Mouse (Mus musculus) fibroblast of lung, adult 2 months (primary cell): ENCODE measurements around the gene Gadl1.

ENCODE experiments used
- DNase-seq: peaks from one replicate; pipeline ENCODE4 v3.0.0-alpha.2; 2011; ENCODE audit warnings: low read depth

The Gadl1 gene

GRCm38 (mm10) chr9:115937915-115938314 is 28.7 kb downstream of the Gadl1 start:
- no peak for DNase-seq

GRCm38 (mm10) chr9:115939420-115939819 is 30.2 kb downstream of the Gadl1 start:
- no peak for DNase-seq

GRCm38 (mm10) chr9:115941171-115941570 is 31.9 kb downstream of the Gadl1 start:
- no peak for DNase-seq

- no peak for DNase-seq
These were observed 33.2 kb downstream of the Gadl1 start for GRCm38 (mm10) chr9:115942486-115942885.

- DNase-seq: no peak
These were observed 33.7 kb downstream of the Gadl1 start for GRCm38 (mm10) chr9:115942989-115943388.

GRCm38 (mm10) chr9:115943577-115944320 is 34.5 kb downstream of the Gadl1 start:
- DNase-seq: no peak

GRCm38 (mm10) chr9:115965056-115965455 is 55.8 kb downstream of the Gadl1 start:
- no peak for DNase-seq

GRCm38 (mm10) chr9:115966116-115966515 is 56.9 kb downstream of the Gadl1 start:
- DNase-seq: no peak

- no peak for DNase-seq
These were observed 57.5 kb downstream of the Gadl1 start for GRCm38 (mm10) chr9:115966746-115967145.

- DNase-seq: no peak
These were observed 58.4 kb downstream of the Gadl1 start for GRCm38 (mm10) chr9:115967638-115968037.

- DNase-seq: no peak
These were observed 67.6 kb downstream of the Gadl1 start for GRCm38 (mm10) chr9:115976901-115977300.

- DNase-seq: no peak
These were observed 68.5 kb downstream of the Gadl1 start for GRCm38 (mm10) chr9:115977598-115978240.

GRCm38 (mm10) chr9:115978478-115978877 is 69.2 kb downstream of the Gadl1 start:
- no peak for DNase-seq

GRCm38 (mm10) chr9:115990661-115991060 is 81.4 kb downstream of the Gadl1 start:
- no peak for DNase-seq

GRCm38 (mm10) chr9:115994772-115995171 is 85.5 kb downstream of the Gadl1 start:
- DNase-seq: no peak

GRCm38 (mm10) chr9:115995856-115996560 is 86.8 kb downstream of the Gadl1 start:
- DNase-seq: no peak

- no peak for DNase-seq
These were observed 89.1 kb downstream of the Gadl1 start for GRCm38 (mm10) chr9:115998383-115998782.

GRCm38 (mm10) chr9:115999361-115999990 is 90.2 kb downstream of the Gadl1 start:
- DNase-seq: no peak

- no peak for DNase-seq
These were observed 104.7 kb downstream of the Gadl1 start for GRCm38 (mm10) chr9:116013911-116014310.

GRCm38 (mm10) chr9:116016221-116016620 is 107.0 kb downstream of the Gadl1 start:
- no peak for DNase-seq

GRCm38 (mm10) chr9:116017091-116017490 is 107.8 kb downstream of the Gadl1 start:
- DNase-seq: no peak

GRCm38 (mm10) chr9:116018586-116018985 is 109.3 kb downstream of the Gadl1 start:
- DNase-seq: no peak

GRCm38 (mm10) chr9:116025371-116025770 is 116.1 kb downstream of the Gadl1 start:
- DNase-seq: no peak
